Mouse (Mus musculus) erythroid progenitor cell, adult 5-6 weeks (primary cell): Measurements from ENCODE around the gene Nfkb2. TPM values are rescaled to one million over a fixed set of nuclear protein-coding genes. Genes with fewer than 3 reads are reported as not detected.

Source experiments
- ATAC-seq: replicated peaks from 2 replicates; pipeline ENCODE4 v1.8.0; 2016; ENCODE audit warnings: moderate number of reproducible peaks, mild to moderate bottlenecking, moderate TSS enrichment, inconsistent platforms; ENCODE audit not compliant: poor library complexity, low FRiP score, severe bottlenecking
- total RNA-seq, 2 experiments: library from RNA; stranded (forward) in 1 of 2; stranded (reverse) in 1 of 2; fragments of 150-400 nt in 1 of 2; fragments of 186-747, 209-891 nt in 1 of 2; gene quantifications; 2 replicates each; pipeline versions ENCODE4 v1.2.3 to v1.2.4; 2015 to 2017; ENCODE audit warnings: low replicate concordance in 2 of 2

Gene Nfkb2
- total RNA-seq, 2 experiments from 2014 or later = 1.2 to 1.7 TPM

DNA sequence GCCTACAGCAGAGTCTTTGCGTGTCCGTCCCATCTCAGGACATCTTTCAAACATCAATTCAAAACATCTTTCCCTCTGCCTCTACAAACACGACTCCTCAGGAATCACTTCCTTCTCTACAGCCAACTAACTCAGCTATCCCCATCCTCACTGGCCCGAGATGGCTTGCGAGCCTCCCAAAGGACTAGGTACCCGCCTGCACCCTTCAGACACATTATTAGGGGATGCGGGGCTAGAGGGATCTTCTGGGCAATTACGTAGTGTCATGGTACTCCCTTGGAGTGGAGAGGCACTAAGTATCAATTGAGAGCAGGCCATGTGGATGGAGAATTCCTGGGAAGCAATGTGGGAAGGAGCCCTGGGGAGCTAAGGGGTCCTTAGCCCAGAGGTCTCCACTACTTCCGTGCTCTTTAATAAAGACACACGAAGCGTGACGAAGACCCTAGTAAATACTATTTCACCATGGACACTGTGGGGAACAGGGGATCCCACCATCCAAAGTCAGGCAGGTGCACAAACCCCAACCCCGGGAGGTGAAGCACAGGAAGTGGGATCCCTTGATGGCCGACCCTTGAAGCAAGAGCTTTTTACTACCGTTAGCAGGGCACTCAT lies 33.7 kb downstream of the Nfkb2 start:
- ATAC-seq = no peak

DNA sequence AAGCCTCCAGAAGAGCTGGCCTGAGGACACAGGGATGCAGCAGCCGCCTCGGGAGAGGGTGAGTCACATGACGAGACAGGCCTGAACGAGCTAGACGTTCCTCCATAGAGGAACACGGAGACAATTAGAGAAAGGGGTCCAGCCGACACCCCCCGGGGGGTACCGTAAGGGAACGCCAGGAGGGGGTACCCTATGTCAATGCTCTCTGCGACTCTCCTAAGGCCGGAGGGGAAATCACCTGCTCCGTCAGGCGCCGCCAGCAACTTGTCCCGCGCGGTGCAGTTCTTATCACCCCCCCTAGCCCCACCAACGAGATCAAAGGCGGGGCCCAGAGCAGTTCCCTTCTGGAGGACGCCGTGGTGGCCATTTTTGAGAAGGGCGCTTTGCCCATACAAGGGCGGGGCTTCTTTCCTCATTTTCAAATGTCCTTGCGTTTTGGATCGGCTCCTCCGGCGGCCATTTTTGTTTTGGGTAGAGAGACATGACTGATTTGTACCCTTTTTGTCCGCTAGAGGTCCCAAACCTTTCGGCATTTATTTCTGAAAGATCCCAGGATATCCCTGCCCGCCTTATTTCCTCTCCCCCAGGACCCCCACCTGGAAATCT lies 34.3 kb downstream of the Nfkb2 start, which contains the start of gene Cuedc2:
Gene Cuedc2 (minus strand): TSS at position 372 of the 606 bp plus-strand sequence.
- ATAC-seq = peak; percentile 91

DNA sequence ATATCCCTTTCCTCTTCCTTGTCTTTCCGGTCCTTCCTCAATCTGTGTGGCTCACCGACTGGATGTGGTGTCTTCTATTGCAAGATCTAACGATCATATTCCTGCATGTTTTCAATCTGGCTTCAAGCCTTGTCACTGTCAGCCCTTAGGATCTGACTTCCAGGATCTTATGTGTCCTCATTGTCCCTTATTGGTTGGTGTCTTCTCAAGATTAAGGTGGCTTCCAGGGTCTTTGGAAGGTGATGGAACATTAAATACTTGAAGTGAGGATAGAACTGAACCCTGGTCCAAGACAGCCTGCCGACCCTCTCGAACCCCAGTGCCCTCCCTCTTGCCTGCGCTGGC lies 34.8 kb downstream of the Nfkb2 start:
- ATAC-seq = peak; percentile 41

DNA sequence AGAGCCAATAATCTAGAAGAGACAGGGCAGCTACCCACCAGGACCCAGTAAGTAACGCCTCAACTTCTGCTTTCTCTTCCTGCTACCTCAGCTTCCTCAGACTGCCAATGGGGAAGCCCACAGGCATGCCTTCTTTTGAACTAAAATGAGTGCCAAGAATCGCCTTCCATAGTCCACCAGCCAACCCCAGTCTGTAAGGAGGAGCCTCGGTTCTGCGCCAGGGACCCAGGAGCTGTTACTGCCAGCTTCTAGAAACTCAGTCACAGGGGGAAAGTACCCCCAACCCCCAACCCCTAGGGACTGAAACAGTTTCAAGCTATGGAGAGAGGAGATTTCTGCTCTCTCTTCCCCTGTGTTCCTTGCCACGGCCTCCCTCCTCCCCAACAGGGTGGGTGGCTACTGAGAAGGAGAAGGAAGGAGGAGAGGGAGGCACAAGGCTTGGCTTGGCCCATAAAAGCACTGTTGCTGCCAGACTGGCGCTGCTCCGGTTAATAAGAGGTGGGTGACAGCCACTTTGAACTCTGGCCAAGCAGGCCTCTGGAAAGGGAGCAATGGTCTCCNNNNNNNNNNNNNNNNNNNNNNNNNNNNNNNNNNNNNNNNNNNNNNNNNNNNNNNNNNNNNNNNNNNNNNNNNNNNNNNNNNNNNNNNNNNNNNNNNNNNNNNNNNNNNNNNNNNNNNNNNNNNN lies 35.3 kb downstream of the Nfkb2 start:
- no peak for ATAC-seq

DNA sequence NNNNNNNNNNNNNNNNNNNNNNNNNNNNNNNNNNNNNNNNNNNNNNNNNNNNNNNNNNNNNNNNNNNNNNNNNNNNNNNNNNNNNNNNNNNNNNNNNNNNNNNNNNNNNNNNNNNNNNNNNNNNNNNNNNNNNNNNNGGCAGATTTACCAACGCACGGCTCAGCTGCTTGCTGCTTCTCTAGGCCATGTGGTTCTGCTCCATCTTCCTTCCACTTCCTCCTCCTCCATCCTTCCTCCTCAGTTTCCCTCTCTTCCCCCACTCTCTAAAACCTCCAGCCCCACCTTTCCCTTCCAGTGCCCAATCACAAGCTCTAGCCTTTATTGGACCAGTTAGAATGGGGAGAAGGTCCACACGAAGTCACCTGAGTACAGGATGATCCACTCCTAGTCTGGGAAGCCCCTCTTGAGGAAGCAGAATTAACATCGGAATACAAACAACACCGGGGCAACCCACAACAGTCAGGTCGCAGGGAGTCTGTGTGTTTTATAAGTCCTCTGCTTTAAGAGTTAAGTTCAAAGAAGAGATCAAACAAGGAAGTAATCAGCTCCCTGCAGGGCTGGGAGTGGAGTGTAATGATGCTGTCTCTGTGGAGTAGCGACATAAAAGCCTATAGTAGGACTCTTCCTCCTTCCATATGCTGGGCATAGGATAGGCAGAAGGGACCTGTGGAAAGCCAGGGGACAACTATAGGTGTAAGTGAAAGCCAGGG lies 40.7 kb downstream of the Nfkb2 start:
- ATAC-seq = no peak

DNA sequence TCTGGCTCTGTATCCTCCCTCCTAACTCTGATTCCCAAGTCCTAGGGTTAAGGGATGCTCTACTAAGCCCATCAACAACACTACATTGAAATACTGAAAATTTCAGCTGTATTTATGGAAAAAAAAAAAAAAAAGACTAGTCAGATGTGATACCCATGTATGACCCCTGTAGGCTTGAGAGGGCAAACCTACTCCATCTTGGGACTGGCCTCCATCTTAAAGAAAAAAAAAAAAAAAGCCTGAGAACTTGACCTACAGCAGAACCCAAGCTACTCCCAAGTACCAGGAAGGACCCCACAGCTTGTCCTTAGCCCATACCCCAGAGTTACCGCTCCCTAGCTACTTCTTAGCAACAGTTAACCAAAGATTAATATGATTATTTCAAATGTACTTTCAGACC lies 43.0 kb downstream of the Nfkb2 start:
- ATAC-seq = no peak

DNA sequence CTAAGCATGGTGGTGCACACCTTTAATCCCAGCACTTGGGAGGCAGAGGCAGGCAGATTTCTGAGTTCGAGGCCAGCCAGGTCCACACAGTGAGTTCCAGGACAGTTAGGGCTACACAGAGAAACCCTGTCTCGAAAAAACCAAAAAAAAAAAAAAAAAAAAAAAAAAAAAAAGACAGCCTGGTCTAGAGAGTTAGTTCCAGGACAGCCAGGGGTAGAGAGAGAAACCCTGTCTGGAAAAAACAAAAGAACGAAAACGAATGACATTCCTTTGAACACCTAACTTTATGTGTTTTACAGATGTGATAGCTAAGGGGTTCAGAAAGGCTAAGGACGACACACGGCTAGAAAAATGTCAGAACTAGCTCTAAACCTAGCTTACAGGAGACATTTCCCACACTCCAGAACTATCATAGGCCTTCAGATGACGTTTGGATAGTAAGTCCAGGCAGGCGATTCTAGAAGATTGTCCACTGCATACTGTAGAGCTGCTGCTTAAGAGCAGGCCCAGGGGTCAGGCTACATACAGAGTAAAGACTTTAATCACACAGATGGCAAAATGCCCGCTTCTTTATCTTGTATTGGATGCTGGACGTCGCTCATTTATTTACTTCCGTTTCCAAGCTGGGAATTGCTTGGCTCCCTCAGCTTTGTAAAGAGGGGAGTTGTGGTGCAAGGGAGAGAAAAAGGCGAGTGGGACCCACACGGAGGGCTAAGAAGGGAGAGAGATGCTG lies 44.0 kb downstream of the Nfkb2 start:
- ATAC-seq = no peak

DNA sequence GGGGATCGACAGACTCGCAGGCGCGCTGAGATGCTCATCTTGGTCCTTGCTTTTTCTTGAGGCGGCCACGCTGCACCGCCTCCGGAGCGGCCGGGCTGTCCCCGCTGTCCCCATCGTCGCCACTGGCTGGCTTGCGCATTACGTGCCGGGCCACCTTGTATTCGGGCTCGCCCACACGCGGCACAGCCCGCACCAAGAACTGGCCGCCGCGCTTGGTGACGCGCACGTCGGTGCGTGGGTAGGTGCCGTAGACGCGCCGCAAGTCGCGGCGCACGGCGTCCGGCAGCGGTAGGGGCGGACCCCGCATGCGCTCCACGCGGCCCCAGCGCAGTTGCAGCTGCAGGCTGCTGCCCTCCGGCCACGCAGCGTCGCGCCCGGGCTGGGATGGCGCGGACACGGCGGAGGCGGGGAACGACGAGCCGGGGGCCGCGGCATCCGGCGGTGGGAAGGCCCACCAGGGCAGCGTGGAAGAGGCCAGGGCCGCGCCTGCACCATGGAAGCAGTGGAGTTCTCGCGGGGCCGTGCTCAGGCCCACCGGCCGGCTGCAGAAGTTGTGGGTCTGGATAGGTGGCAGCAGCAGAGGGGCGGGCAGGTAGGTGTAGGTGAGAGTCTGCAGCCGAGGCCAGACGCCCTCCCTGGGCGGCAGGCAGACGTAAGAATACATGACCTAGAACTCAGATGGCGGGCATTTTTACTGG lies 44.8 kb downstream of the Nfkb2 start:
- ATAC-seq = peak; percentile 65; the same call in 1 of the 2 replicates

DNA sequence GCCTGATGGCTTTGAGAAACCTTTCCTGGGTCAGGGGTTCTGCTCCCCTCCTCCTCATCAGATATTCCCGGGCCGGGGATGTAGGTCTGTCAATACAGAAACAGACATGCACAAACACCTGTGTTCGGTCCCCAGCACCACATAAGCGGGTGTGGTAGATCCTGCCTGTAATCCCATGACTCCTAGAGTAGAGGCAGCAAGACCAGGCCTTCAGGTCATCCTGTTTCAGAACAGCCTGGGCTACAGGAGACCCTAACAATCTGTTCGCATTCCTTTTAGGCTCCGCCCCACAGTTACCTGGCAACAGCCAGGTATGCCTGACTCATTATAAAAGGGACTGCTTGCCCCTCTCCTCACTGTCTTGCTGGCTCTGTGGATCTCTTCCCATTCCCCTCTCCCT lies 45.4 kb downstream of the Nfkb2 start:
- no peak for ATAC-seq

DNA sequence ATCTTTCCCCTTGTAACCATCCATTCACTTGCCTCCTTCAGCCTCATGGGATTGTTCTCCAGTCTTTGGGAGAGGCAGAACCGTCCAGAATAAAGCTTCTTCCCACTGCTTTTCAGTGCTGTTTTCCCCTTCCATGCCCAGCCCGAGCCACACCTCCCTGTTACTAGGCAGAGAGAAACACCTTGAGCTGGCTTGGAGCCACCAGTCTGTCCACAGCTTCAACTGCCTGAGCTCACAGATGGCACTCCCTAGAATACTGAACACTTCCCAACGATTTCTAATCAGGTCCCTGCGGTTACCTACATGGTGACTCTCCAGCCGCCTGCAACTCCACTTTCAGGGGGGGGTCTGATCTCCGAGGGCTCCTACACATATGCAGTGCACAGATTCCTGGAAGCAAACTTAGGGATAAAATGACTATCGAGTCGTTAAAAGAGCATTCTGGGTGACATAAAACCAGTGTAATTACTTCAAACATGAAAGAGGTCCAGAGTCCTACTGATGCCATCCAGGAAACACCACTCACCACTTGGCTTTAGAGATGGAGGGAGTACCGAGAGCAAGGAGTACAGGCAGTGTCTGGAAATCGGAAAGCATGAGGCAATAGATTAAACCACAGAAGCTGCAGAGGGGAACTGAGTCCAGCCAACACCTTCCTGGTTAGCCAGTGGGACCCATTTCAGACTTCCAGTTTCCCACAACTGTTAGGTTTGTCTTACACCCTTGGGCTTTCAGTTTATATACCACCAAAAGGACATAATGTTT lies 46.2 kb downstream of the Nfkb2 start, which contains the start of gene 2310034G01Rik:
Gene 2310034G01Rik (minus strand): TSS at position 135 of the 765 bp plus-strand sequence.
- ATAC-seq = no peak

DNA sequence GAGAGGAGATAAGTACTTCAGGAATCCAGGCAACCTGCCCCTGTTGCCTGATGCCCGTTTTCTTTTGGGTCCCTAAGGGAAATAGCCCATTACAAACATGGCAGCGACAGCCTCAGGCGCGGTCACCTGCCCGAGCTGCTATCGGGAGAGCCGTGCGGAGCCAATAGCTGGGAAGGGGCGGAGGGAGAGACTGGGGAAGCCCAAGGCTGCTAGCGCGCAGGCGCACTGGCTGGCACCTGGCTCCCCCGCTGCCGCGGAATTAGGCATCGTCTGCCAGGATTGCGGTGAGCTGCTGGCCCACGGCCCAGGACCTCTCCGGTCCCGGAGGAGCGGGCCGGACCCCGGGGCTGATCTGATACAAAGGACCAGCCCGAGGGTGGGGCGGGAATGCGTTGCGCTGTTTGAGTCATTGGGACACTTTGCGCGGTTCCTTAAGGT lies 52.6 kb downstream of the Nfkb2 start:
- ATAC-seq = peak; percentile 78

DNA sequence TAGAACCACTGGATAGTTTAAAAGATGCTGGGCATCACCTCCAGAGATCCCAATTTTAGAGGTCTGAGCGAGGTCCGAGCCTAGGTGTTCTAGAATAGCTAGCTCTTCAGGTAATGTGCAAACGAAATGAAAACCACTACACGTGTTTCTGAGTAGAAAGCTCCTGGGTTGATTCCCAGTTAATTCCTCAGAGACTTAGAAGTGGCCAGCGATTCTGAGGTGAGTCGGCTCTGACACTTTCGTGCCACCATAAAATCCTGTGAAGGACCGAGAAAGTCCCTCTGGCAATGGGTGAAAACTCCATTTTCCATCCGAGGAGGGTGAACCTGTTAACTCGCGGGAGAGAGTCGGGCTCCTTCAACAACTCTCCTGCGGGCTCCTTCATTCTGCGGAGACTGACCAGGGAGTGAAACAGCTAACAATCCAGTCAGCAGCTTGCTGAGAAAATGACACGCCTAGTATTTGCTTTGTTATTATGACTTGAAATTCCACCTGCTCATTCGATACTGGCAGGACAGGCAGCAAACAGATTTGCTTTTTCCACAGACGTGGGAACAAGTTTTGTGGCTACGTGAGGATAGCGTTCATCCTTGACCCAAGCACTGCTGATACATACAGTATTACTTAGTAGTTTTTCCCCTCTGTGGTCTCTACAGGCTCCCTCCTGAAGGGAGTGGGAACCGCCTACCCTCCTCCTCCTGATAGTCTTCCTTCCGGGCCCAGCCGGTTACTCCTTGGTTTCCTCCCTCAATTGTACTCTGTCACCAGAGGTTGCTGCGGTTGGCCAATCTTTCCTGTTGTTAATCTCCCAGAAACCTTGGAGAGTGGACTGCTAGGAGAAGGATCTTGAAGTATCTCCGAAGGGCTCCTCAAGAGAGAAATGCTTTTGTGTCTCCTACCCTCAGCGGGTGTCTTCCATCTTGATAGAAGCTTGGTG lies 53.5 kb downstream of the Nfkb2 start:
- peak; percentile 27; the same call in 1 of the 2 replicates for ATAC-seq

DNA sequence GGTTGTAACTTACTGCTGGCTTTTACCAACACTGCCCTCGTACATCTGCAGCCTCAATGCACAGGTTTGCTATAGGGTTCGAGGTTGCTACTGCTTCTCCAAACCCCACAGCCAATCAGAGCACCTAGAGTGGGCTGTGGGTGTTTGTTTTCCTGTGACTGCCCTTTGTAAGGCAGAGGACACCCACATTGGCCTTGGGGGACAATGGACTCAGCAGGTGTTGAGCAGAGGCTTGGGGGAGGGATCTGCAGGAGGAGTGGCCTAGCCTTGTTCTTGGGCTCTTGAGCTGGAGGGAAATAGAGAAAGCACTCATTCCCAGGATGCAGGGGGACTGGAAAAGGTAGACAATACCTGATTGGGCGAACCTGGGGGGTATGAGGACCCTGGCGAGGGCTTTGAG lies 54.3 kb downstream of the Nfkb2 start:
- no peak for ATAC-seq

Other genes starting within 250 kb of the Nfkb2 start
- gene Nolc1, start 228.5 kb upstream of the Nfkb2 start, total RNA-seq (2015; ENCODE audit: low replicate concordance) = 9.6 and 16.2 TPM in 2 replicates
- gene Nolc1, start 228.5 kb upstream of the Nfkb2 start, total RNA-seq (2017; ENCODE audit: low replicate concordance) = 18.5 and 27.3 TPM in 2 replicates
- not detected in 2 replicates for gene Elovl3, start 172.4 kb upstream of the Nfkb2 start, total RNA-seq (2015; ENCODE audit: low replicate concordance)
- not detected in 2 replicates for gene Elovl3, start 172.4 kb upstream of the Nfkb2 start, total RNA-seq (2017; ENCODE audit: low replicate concordance)
- not detected in 2 replicates for gene Pitx3, start 156.0 kb upstream of the Nfkb2 start, total RNA-seq (2015; ENCODE audit: low replicate concordance)
- gene Pitx3, start 156.0 kb upstream of the Nfkb2 start, total RNA-seq (2017; ENCODE audit: low replicate concordance) = not detected in 2 replicates
- 28.8 and 30.6 TPM in 2 replicates for gene Gbf1, start 151.8 kb upstream of the Nfkb2 start, total RNA-seq (2015; ENCODE audit: low replicate concordance)
- gene Gbf1, start 151.8 kb upstream of the Nfkb2 start, total RNA-seq (2017; ENCODE audit: low replicate concordance) = 11.4 and 22.2 TPM in 2 replicates
- not detected in 2 replicates for gene Psd, start 22.8 kb downstream of the Nfkb2 start, total RNA-seq (2015; ENCODE audit: low replicate concordance)
- 2.8 TPM in 1 of 2 replicates, not detected in the other for gene Psd, start 22.8 kb downstream of the Nfkb2 start, total RNA-seq (2017; ENCODE audit: low replicate concordance)
- gene Fbxl15, start 23.9 kb downstream of the Nfkb2 start, total RNA-seq (2015; ENCODE audit: low replicate concordance) = not detected in 2 replicates
- gene Fbxl15, start 23.9 kb downstream of the Nfkb2 start, total RNA-seq (2017; ENCODE audit: low replicate concordance) = 2.2 TPM in 1 of 2 replicates, not detected in the other
- 8.4 and 16.2 TPM in 2 replicates for gene Cuedc2, start 34.4 kb downstream of the Nfkb2 start, total RNA-seq (2015; ENCODE audit: low replicate concordance)
- 42.4 and 50.7 TPM in 2 replicates for gene Cuedc2, start 34.4 kb downstream of the Nfkb2 start, total RNA-seq (2017; ENCODE audit: low replicate concordance)
- 4.6 and 6.1 TPM in 2 replicates for gene Mfsd13a, start 36.8 kb downstream of the Nfkb2 start, total RNA-seq (2015; ENCODE audit: low replicate concordance)
- gene Mfsd13a, start 36.8 kb downstream of the Nfkb2 start, total RNA-seq (2017; ENCODE audit: low replicate concordance) = 1.4 and 6.2 TPM in 2 replicates
- not detected in 2 replicates for gene 2310034G01Rik, start 46.0 kb downstream of the Nfkb2 start, total RNA-seq (2015; ENCODE audit: low replicate concordance)
- not detected in 2 replicates for gene 2310034G01Rik, start 46.0 kb downstream of the Nfkb2 start, total RNA-seq (2017; ENCODE audit: low replicate concordance)
- gene Actr1a, start 91.4 kb downstream of the Nfkb2 start, total RNA-seq (2015; ENCODE audit: low replicate concordance) = 66.7 and 75.0 TPM in 2 replicates
- 82.9 and 94.7 TPM in 2 replicates for gene Actr1a, start 91.4 kb downstream of the Nfkb2 start, total RNA-seq (2017; ENCODE audit: low replicate concordance)
- gene Sufu, start 92.6 kb downstream of the Nfkb2 start, total RNA-seq (2015; ENCODE audit: low replicate concordance) = 3.6 and 5.9 TPM in 2 replicates
- gene Sufu, start 92.6 kb downstream of the Nfkb2 start, total RNA-seq (2017; ENCODE audit: low replicate concordance) = 2.4 and 4.8 TPM in 2 replicates
- gene Trim8, start 197.4 kb downstream of the Nfkb2 start, total RNA-seq (2015; ENCODE audit: low replicate concordance) = 4.2 and 9.4 TPM in 2 replicates
- gene Trim8, start 197.4 kb downstream of the Nfkb2 start, total RNA-seq (2017; ENCODE audit: low replicate concordance) = 5.5 and 7.7 TPM in 2 replicates